Mouse (Mus musculus) neural tube, postnatal 0 days (tissue): ENCODE results near the gene Grb14. TPM values are rescaled to one million over a fixed set of nuclear protein-coding genes. Genes with fewer than 3 reads are reported as not detected.

ENCODE experiments used
- polyA plus RNA-seq: library from polyadenylated mRNA; unstranded; fragments of >200 nt; fragmentation: Nextera tagmentation; extraction: Ambion mirVana; gene quantifications from 2 replicates; pipeline ENCODE4 v1.2.1, GENCODE M21; 2015

Gene Grb14
- polyA plus RNA-seq = 23.4 and 24.1 TPM in 2 replicates

DNA sequence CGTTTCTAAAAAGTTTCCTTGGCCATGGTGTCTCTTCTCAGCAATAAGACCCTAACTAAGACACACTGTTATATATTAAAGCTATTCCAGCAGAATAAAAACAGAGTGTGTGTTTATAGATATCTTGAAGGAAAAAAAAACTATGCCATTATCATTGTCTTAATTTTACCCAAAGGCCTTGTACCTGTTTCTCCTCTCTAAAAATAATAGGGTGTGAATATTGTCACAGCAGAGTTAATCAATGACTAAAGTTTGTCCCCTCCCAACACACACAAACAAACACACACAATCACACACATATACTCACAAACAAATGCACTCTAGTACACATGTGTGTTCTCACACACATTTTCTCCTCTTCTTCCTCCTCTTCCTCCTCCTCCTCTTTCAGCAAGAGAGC lies at the start of gene Grb14:
Grb14 (minus strand) TSS at position 101 of the 400 bp plus-strand sequence.

Other genes with a start within 250 kb of the Grb14 start
- gene Cobll1, start 214.4 kb upstream of the Grb14 start, polyA plus RNA-seq = 3.5 and 4.5 TPM in 2 replicates